22 mouse cellular contexts compared by ENCODE assay signal in the genomic region with DNA sequence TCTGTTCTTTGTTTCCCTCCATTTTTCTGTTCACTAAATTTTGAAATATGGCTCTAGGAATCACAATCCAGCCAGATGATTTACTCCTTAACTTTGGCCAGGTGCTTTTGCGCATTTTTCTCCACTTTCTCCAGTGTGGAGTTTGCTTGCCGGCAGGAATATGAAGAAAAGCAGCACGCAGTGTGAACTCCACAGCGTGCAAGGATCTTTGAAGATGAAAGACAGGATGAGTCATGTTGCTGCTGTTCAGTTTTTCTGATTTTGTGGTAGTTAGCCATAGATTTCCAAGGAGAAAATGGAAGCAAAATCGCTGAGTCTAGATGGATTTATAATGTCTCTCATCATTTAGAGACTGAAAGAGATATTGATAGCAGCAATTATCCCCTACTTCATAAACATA.
"Had no signal": no experiment of that assay in that cellular context is flagged by ENCODE, and none has a peak within 500 bp of the region (broad histone marks: within the 10 kb centered on the region; RNA-seq: fewer than 3 reads in every experiment).

No protein-coding gene starts in this region.

- H3K4me3 ChIP-seq: lung, embryonic 15.5 days; midbrain, embryonic 10.5 days; midbrain, embryonic 12.5 days; myocyte; neural tube, embryonic 13.5 days; neural tube, embryonic 15.5 days had no signal

- DNase-seq: liver, postnatal 0 days; lung, adult 2 months; lung, postnatal 14 days; lung, postnatal 36 days; midbrain, embryonic 14.5 days; retina, postnatal 1 day; right cerebral cortex, adult 18-20 months; right cerebral cortex, postnatal 25 days; right cerebral cortex, postnatal 4 days; spleen, adult 18-20 months; thymus, adult 18-20 months; thymus, postnatal 14 days; thymus, postnatal 36 days had no signal

- ATAC-seq: liver, postnatal 0 days; lung, postnatal 0 days; midbrain, embryonic 16.5 days had no signal

- H3K27ac ChIP-seq: lung, embryonic 15.5 days; macrophage; midbrain, embryonic 10.5 days; midbrain, embryonic 12.5 days; neural tube, embryonic 13.5 days; neural tube, embryonic 15.5 days had no signal
